Mouse (Mus musculus): ENCODE data around the gene Hoxd11.

Hoxd11 gene

GRCm38 (mm10) chr2:74663291-74663925 lies 15.9 kb upstream of the Hoxd11 start:
- in situ Hi-C loops (cut with MseI, MboI): loop anchor here (10.0 kb wide), 2 partner anchors 359 to 369 kb away; no protein-coding TSS in a partner anchor

- in situ Hi-C loops (cut with MseI, MboI): loop anchor here (10.0 kb wide), 2 partner anchors 362 to 372 kb away; no protein-coding TSS in a partner anchor
These were observed 12.9 kb upstream of the Hoxd11 start for GRCm38 (mm10) chr2:74666411-74666810.

GRCm38 (mm10) chr2:74667191-74667841 lies 12.0 kb upstream of the Hoxd11 start:
- in situ Hi-C loops (cut with MseI, MboI): loop anchor here (10.0 kb wide), 2 partner anchors 363 to 373 kb away; no protein-coding TSS in a partner anchor

GRCm38 (mm10) chr2:74667842-74668357 lies 11.5 kb upstream of the Hoxd11 start, which contains the start of gene Hoxd13:
Gene Hoxd13 (plus strand): TSS chr2:74668310.
- in situ Hi-C loops (cut with MseI, MboI): loop anchor here (10.0 kb wide), 2 partner anchors 363 to 373 kb away; no protein-coding TSS in a partner anchor

- in situ Hi-C loops (cut with MseI, MboI): loop anchor here (10.0 kb wide), 2 partner anchors 364 to 374 kb away; no protein-coding TSS in a partner anchor
These were observed 10.8 kb upstream of the Hoxd11 start for GRCm38 (mm10) chr2:74668370-74669229.

GRCm38 (mm10) chr2:74669230-74669578 lies 10.2 kb upstream of the Hoxd11 start:
- in situ Hi-C loops (cut with MseI, MboI): loop anchor here (10.0 kb wide), 2 partner anchors 364 to 374 kb away; no protein-coding TSS in a partner anchor

- in situ Hi-C loops (cut with MseI, MboI): loop anchor here (10.0 kb wide), 2 partner anchors 365 to 375 kb away; no protein-coding TSS in a partner anchor
These were observed 9.6 kb upstream of the Hoxd11 start for GRCm38 (mm10) chr2:74669650-74670235.

- in situ Hi-C loops (cut with MseI, MboI): no loop called here
These were observed 8.6 kb upstream of the Hoxd11 start for GRCm38 (mm10) chr2:74670632-74671188.

- in situ Hi-C loops (cut with MseI, MboI): no loop called here
These were observed 7.5 kb upstream of the Hoxd11 start for GRCm38 (mm10) chr2:74671847-74672246.

GRCm38 (mm10) chr2:74672481-74673362 lies 6.6 kb upstream of the Hoxd11 start:
- in situ Hi-C loops (cut with MseI, MboI): no loop called here

- in situ Hi-C loops (cut with MseI, MboI): no loop called here
These were observed 5.4 kb upstream of the Hoxd11 start for GRCm38 (mm10) chr2:74673835-74674425.

GRCm38 (mm10) chr2:74674881-74675665 lies 4.3 kb upstream of the Hoxd11 start, which contains the start of gene Hoxd12:
Gene Hoxd12 (plus strand): TSS chr2:74675013.
- in situ Hi-C loops (cut with MseI, MboI): no loop called here

GRCm38 (mm10) chr2:74675666-74676282 lies 3.6 kb upstream of the Hoxd11 start:
- in situ Hi-C loops (cut with MseI, MboI): no loop called here

- in situ Hi-C loops (cut with MseI, MboI): no loop called here
These were observed 2.8 kb upstream of the Hoxd11 start for GRCm38 (mm10) chr2:74676376-74677052.

- in situ Hi-C loops (cut with MseI, MboI): no loop called here
These were observed 2.3 kb upstream of the Hoxd11 start for GRCm38 (mm10) chr2:74677106-74677505.

- in situ Hi-C loops (cut with MseI, MboI): no loop called here
These were observed 227 bp downstream of the Hoxd11 start for GRCm38 (mm10) chr2:74679596-74679971.

- in situ Hi-C loops (cut with MseI, MboI): no loop called here
These were observed 623 bp downstream of the Hoxd11 start for GRCm38 (mm10) chr2:74679980-74680379.

All from mouse trophoblast stem cell (cell line).